Mouse (Mus musculus) liver, embryonic 12.5 days (tissue): ENCODE data around the gene Gpr108. TPM values are rescaled to one million over a fixed set of nuclear protein-coding genes. Genes with fewer than 3 reads are reported as not detected.
A peak's percentile ranks its signal among the peaks of the same experiment; 100 is the strongest.

Source experiments
- ATAC-seq: fragments of 200-750 bp; cut with Nextera tagmentation; 2 replicates; pipeline ENCODE4 v1.8.0; 2017; ENCODE audit warnings: moderate number of reproducible peaks, mild to moderate bottlenecking, moderate library complexity
- H3K27ac ChIP-seq: fragments of 300-500 bp; sonication (generic); 2 replicates; pipeline ENCODE4 v1.5.1; 2016; ENCODE audit warnings: mild to moderate bottlenecking
- H3K27me3 ChIP-seq: fragments of 300-500 bp; sonication (generic); replicated peaks from 2 replicates; pipeline ENCODE4 v1.6.1; 2016; ENCODE audit warnings: mild to moderate bottlenecking, moderate library complexity
- H3K36me3 ChIP-seq: fragments of 300-500 bp; sonication (generic); 2 replicates; pipeline ENCODE4 v1.6.1; 2016; ENCODE audit warnings: mild to moderate bottlenecking, moderate library complexity
- H3K4me1 ChIP-seq: fragments of 300-500 bp; sonication (generic); 2 replicates; pipeline ENCODE4 v1.6.1; 2016
- H3K4me2 ChIP-seq: fragments of 300-500 bp; sonication (generic); 2 replicates; pipeline ENCODE4 v1.6.1; 2016; ENCODE audit warnings: mild to moderate bottlenecking, moderate library complexity
- H3K4me3 ChIP-seq: fragments of 300-500 bp; sonication (generic); 2 replicates; pipeline ENCODE4 v1.5.1; 2016; ENCODE audit warnings: mild to moderate bottlenecking, moderate library complexity
- H3K9ac ChIP-seq: fragments of 300-500 bp; sonication (generic); 2 replicates; pipeline ENCODE4 v1.6.1; 2016; ENCODE audit warnings: mild to moderate bottlenecking, moderate library complexity
- H3K9me3 ChIP-seq: fragments of 300-500 bp; sonication (generic); replicated peaks from 2 replicates; pipeline ENCODE4 v1.6.1; 2016; ENCODE audit warnings: mild to moderate bottlenecking, moderate library complexity
- WGBS: fragments of 180-500 bp; shearing (Covaris S2); methylation state at CpG from one replicate; pipeline ENCODE4 v1.1.7; 2016; ENCODE audit not compliant: insufficient replicate concordance; 5-methylcytosine and 5-hydroxymethylcytosine counted together
- polyA plus RNA-seq: library from polyadenylated mRNA; unstranded; fragments of >200 nt; fragmentation: Nextera tagmentation; extraction: Ambion mirVana; gene quantifications from 2 replicates; pipeline ENCODE4 v1.2.1, GENCODE M21; 2016

Gene Gpr108
- polyA plus RNA-seq, 1 experiment from 2014 or later: 18.4 TPM

DNA sequence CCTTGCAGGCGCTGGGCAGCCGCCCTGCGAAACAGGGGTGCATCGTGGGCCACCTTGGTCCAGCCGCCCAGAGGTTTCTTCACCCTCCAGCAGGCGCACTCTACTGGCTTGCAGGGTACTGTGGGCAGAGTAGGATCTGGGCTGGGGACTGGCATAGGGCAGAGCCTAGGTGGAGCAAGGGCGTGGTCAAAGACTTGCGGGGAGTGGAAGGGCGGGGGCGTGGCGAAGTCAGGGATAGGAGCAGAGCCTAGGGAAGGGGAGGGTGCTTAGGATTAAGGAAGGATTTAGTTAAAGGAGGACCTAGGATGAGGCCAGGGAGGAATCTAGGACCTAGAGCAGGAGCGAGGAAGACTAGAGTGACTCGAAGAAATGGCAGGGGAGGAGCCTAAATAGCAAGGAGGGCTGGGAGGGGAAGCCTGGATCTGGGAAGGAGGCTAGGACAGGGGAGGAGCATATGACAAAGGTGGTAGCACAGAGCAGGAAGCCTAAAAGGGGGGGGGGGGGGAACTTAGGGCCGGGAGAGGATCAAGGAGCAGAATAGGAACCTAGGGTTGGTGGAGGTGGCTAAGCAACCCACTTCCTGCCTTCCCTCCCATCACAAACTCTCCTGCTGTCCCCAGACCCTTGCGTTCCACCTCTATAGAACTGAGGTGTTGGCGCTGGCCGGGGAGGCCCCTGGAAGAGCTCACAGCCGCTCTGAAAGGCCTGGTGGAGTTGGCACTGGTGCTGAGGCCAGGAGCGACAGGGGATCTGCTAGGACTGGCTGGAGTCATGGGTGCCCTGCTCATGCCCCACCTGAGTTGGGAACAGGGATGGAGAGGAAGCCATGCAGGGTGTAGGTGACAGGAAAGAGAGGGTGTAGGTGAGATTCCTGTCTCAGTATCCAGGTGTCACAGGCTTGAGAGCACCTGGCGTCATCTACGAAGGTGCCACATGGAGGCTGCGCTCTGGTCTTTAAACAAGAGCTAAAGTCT is 17.0 kb upstream of the Gpr108 start:
- Histone ChIP-seq H3K36me3 (peaks cover 29% of the 10 kb centered on the region), H3K9ac (no peak overlapping the region), H3K4me3 (no peak overlapping the region), H3K27me3 (no peaks in the 10 kb centered on the region), H3K27ac (no peak overlapping the region), H3K9me3 (no peaks in the 10 kb centered on the region), H3K4me2 (peak overlapping the region; percentile 45), H3K4me1 (peaks cover 30% of the 10 kb centered on the region)
- peak; percentile 84 for ATAC-seq
- WGBS: 32% methylated on average over 21 of the region's 22 CpGs

DNA sequence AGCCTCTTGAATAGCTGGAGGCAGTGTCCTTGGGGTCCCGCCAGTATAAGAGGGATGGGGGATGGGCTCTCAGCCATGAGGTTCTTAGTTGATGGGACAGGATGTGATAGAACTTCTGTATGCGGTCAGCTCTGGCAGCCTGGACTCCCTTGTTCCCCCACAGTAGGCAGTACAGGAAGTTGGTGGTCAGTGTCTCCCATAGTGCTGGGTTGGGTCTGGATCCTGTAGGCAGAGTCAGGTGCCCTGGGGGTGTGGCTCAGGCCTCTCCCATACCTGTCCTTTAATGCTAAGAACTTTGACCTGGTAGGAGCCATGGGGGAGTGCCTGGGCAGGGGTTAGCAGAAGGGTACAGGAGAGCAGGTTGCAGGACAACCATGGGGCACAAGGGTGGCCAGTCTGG is 15.9 kb upstream of the Gpr108 start:
- peak; percentile 41 for ATAC-seq
- H3K27ac ChIP-seq: no peak overlapping the region
- WGBS: 35% methylated on average over 2 of the region's 2 CpGs
- no peaks in the 10 kb centered on the region for H3K27me3 ChIP-seq
- peaks cover 29% of the 10 kb centered on the region for H3K36me3 ChIP-seq
- 0 out of 2 replicates have a peak overlapping the region, but pooled peaks have one; percentile 45 for H3K4me2 ChIP-seq
- H3K4me3 ChIP-seq: no peak overlapping the region
- no peaks in the 10 kb centered on the region for H3K9me3 ChIP-seq
- H3K9ac ChIP-seq: no peak overlapping the region
- peaks cover 30% of the 10 kb centered on the region for H3K4me1 ChIP-seq

DNA sequence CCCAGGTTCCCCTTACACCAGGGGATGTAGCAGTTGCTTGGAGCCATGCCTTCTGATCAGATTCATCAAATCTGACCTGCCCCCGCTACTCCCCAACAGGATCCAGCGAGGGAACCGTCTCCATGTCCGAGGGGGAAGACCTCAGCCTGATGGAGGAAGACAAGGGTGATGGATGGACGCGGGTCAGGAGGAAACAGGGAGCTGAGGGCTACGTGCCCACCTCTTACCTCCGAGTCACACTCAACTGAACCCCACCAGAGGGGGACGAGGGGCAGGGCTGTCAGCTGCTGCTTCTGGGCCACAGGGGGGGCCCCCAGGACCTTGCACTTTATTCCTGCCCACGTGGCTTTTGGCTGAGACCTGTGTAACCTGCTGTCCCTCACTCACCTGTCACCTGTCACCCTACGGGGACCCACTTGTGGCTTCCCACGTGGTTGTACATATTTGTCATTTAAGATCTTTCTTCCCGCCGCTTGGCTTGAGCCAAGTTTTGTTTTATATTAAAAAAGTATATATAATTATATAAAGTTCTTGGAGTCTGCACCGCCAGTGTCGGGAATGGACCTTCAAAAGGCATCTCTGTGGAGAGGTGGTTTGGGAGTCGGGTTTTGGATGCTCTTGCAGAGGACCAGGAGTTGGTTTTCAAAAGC is 14.8 kb upstream of the Gpr108 start:
- Histone ChIP-seq H3K4me1 (peaks cover 30% of the 10 kb centered on the region), H3K9ac (no peak overlapping the region), H3K27ac (no peak overlapping the region), H3K36me3 (peaks cover 34% of the 10 kb centered on the region), H3K9me3 (no peaks in the 10 kb centered on the region), H3K4me2 (no peak overlapping the region), H3K27me3 (no peaks in the 10 kb centered on the region), H3K4me3 (no peak overlapping the region)
- 81% methylated on average over 17 of the region's 17 CpGs for WGBS
- ATAC-seq: no peak

DNA sequence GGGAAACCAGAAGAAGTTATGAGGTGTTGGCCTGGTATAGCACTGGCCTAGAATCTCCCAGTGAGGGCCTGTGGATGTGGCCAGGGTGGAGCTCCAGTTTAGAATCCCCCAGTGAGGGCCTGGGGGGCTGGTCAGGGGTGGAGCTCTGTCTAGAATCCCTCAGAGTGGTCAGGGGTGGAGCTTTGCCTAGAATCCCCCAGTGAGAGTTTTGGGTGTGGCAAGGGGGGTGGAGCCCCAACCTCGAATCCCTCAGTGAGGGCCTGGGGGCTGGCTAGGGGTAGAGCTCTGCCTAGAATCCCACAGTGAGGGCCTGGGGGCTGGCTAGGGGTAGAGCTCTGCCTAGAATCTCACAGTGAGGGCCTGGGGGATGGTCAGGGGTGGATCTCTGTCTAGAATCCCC is 13.6 kb upstream of the Gpr108 start:
- H3K9ac ChIP-seq: no peak overlapping the region
- H3K36me3 ChIP-seq: peaks cover 44% of the 10 kb centered on the region
- H3K27ac ChIP-seq: no peak overlapping the region
- H3K27me3 ChIP-seq: no peaks in the 10 kb centered on the region
- H3K9me3 ChIP-seq: no peaks in the 10 kb centered on the region
- H3K4me1 ChIP-seq: peaks cover 30% of the 10 kb centered on the region
- no peak overlapping the region for H3K4me3 ChIP-seq
- no peak overlapping the region for H3K4me2 ChIP-seq
- no peak for ATAC-seq
- 0% methylated on average over 1 of the region's 1 CpGs for WGBS

DNA sequence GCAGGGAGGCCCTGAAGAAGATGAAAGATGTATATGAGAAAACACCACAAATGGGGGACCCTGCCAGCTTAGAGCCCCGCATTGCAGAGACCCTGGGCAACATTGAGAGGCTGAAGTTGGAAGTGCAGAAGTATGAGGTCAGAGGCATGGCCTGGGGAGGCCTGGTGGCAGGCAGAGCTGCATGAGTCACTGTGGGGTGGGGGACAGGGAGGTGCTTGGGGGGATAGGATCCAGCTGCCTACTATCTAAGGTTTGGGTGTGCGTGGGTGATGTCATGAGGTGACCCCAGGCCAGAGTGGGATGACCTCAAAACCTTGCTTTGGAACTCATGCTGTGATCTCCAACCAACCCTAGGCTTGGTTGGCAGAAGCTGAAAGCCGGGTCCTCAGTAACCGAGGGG is 13.0 kb upstream of the Gpr108 start:
- Histone ChIP-seq H3K9ac (no peak overlapping the region), H3K4me1 (peaks cover 30% of the 10 kb centered on the region), H3K4me2 (no peak overlapping the region), H3K27ac (no peak overlapping the region), H3K9me3 (no peaks in the 10 kb centered on the region), H3K4me3 (no peak overlapping the region), H3K27me3 (no peaks in the 10 kb centered on the region), H3K36me3 (peaks cover 49% of the 10 kb centered on the region)
- ATAC-seq: no peak
- WGBS: 84% methylated on average over 4 of the region's 4 CpGs

DNA sequence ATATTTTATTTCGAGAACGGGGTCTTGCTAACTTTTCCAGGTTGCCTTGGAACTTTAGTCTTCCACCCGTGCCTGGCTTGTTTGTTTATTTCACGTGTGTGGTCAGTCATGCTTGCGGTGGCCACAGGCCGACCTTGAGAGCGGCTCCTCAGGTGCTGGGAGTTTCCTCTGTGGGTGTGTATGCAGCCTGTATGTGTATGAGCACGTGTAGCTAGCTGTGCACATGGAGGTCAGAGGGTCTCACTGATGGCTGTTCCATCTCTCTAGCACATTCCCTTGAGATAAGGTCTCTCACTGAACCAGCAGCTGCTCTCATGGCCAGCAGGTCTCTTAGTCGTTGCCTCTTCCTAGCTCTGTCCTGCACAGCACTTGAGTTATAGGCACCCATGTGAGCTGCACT is 12.1 kb upstream of the Gpr108 start:
- Histone ChIP-seq H3K4me2 (no peak overlapping the region), H3K4me1 (peaks cover 27% of the 10 kb centered on the region), H3K9ac (no peak overlapping the region), H3K27me3 (no peaks in the 10 kb centered on the region), H3K9me3 (no peaks in the 10 kb centered on the region), H3K4me3 (no peak overlapping the region), H3K36me3 (peaks cover 57% of the 10 kb centered on the region), H3K27ac (no peak overlapping the region)
- ATAC-seq: no peak
- 82% methylated on average over 9 of the region's 9 CpGs for WGBS

DNA sequence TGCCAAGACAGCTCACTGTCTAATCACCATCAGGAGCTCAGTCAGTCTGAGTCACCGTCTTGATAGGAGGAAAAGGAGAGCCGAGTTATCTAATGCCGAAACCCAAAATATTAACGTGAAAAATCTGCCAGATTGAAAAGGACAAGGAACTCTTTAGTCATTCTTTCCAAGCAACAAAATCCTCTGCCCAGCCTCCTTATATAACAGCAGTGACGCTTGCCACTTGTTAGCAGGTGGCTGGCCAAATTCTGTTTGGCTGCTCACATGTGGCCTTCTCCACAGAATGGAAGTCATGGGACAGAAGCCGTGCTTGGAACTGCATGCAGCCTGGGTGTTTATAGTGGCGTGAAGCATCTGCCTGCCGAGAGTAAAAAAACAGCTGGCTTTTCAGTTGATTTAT is 11.5 kb upstream of the Gpr108 start:
- Histone ChIP-seq H3K27me3 (no peaks in the 10 kb centered on the region), H3K4me2 (no peak overlapping the region), H3K4me3 (no peak overlapping the region), H3K9me3 (no peaks in the 10 kb centered on the region), H3K4me1 (peaks cover 21% of the 10 kb centered on the region), H3K36me3 (peaks cover 63% of the 10 kb centered on the region), H3K9ac (no peak overlapping the region), H3K27ac (no peak overlapping the region)
- WGBS: 82% methylated on average over 8 of the region's 8 CpGs
- ATAC-seq: no peak

DNA sequence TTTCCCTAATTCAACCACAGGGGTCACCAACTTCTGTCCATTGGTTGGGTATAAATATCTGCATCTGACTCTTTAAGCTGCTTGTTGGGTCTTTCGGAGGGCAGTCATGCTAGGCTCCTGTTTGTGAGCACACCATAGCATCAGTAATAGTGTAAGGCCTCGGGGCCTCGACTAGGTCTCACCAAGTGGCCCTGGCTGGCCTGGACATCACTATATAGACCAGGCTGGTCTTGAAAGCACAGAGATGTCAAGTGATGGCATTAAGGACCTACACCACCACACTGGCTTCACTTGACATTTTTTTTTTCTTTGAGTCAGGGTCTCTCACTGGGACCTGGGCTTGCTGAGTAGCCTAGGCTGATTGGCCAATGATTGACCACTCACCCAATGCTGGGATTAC is 9.9 kb upstream of the Gpr108 start:
- Histone ChIP-seq H3K4me1 (peaks cover 7% of the 10 kb centered on the region), H3K4me3 (no peak overlapping the region), H3K4me2 (no peak overlapping the region), H3K27me3 (no peaks in the 10 kb centered on the region), H3K9ac (no peak overlapping the region), H3K27ac (no peak overlapping the region), H3K36me3 (peaks cover 77% of the 10 kb centered on the region), H3K9me3 (no peaks in the 10 kb centered on the region)
- 82% methylated on average over 3 of the region's 3 CpGs for WGBS
- ATAC-seq: no peak

DNA sequence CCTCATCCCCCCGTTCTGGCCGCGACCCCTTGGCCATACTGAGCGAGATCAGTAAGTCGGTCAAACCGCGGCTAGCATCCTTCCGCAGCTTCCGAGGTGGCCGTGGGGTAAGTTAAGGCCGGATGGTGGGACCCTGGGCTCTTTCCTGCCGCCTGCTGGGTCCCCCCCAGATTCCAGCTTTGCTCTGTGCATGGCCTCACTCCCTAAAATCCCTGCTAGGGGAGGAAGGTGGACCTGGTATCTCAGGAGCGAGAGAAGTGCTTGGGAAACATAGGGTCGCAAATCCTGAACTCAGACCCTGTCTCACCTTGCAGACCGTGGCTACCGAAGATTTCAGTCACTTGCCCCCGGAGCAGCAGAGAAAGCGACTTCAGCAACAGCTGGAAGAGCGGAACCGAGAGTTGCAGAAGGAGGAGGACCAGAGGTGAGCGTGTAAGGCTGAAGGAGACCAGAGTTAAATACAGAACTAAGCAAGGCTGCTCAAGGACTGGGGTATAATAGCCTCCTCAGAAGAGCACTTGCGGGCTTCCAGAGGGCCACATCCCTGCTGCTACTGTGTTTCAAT is 8.8 kb upstream of the Gpr108 start:
- no peak overlapping the region for H3K4me3 ChIP-seq
- peaks cover 6% of the 10 kb centered on the region for H3K4me1 ChIP-seq
- H3K36me3 ChIP-seq: peaks cover 68% of the 10 kb centered on the region
- H3K27me3 ChIP-seq: no peaks in the 10 kb centered on the region
- no peaks in the 10 kb centered on the region for H3K9me3 ChIP-seq
- no peak overlapping the region for H3K4me2 ChIP-seq
- ATAC-seq: no peak
- H3K9ac ChIP-seq: no peak overlapping the region
- WGBS: 84% methylated on average over 22 of the region's 22 CpGs
- no peak overlapping the region for H3K27ac ChIP-seq

DNA sequence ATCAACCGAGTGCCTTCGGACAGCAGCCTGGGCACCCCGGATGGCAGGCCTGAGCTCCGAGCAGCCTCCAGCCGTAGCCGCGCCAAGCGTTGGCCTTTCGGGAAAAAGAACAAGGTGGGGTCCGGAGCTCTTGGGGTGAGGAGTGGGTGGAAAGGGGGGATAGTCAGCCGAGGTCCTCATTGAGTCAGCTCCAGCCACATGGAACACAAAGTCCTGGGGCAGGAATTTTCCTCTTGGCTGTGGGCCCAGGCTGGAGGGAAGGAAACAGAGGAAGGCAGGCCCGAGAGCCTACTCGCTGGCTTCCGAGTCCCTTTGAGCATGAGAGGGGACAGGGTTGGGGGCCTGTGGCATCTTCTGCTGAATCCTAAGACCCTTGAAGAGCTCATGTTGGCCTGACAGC is 7.1 kb upstream of the Gpr108 start:
- H3K27me3 ChIP-seq: peaks cover 3% of the 10 kb centered on the region
- H3K9me3 ChIP-seq: no peaks in the 10 kb centered on the region
- H3K36me3 ChIP-seq: peaks cover 52% of the 10 kb centered on the region
- H3K4me2 ChIP-seq: no peak overlapping the region
- H3K27ac ChIP-seq: no peak overlapping the region
- no peak overlapping the region for H3K4me3 ChIP-seq
- H3K4me1 ChIP-seq: peaks cover 10% of the 10 kb centered on the region
- WGBS: 79% methylated on average over 14 of the region's 14 CpGs
- no peak overlapping the region for H3K9ac ChIP-seq
- ATAC-seq: no peak

DNA sequence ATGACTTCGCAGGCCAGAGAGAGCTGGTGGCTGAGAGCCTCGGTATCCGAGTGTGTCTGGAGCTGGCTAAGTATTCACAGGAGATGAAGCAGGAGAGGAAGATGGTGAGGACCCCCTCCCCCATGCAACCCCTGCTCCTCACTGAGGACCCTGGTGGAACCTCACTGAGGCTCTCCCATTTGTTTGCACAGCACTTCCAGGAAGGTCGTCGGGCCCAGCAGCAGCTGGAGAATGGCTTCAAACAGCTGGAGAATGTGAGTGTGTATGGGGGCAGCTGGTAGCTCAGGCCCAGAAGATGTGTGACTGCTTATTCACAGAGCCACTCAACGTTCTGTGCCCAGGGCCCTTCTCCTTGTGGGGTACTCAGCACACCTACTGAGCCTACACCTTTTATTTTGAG is 5.1 kb upstream of the Gpr108 start:
- H3K36me3 ChIP-seq: peaks cover 49% of the 10 kb centered on the region
- no peak for ATAC-seq
- no peak overlapping the region for H3K4me2 ChIP-seq
- H3K27me3 ChIP-seq: peaks cover 10% of the 10 kb centered on the region
- peaks cover 29% of the 10 kb centered on the region for H3K4me1 ChIP-seq
- H3K9me3 ChIP-seq: no peaks in the 10 kb centered on the region
- no peak overlapping the region for H3K27ac ChIP-seq
- H3K9ac ChIP-seq: no peak overlapping the region
- 73% methylated on average over 6 of the region's 6 CpGs for WGBS
- H3K4me3 ChIP-seq: no peak overlapping the region

DNA sequence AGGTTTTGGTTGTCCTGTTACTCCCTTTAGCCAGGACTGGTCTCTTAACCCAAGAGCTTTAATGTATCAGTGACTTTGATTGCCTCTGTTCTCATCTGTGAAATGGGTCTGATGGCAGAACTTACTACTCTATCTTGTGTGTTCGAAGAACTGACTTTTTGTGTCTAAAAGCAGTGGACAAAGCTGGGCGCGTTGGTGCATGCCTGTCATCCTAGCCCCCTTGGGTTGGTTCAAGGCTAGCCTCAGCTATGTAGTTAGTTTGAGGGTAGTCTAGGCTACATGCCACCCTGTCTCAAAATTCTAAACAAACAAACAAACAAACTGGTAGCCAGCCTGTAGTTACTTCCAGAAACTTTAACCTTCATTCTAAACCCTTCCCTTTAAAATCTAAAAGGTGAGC is 3.2 kb upstream of the Gpr108 start:
- WGBS: 88% methylated on average over 3 of the region's 3 CpGs
- no peak overlapping the region for H3K4me2 ChIP-seq
- no peak overlapping the region for H3K9ac ChIP-seq
- H3K4me3 ChIP-seq: no peak overlapping the region
- peaks cover 35% of the 10 kb centered on the region for H3K4me1 ChIP-seq
- peaks cover 32% of the 10 kb centered on the region for H3K36me3 ChIP-seq
- no peaks in the 10 kb centered on the region for H3K9me3 ChIP-seq
- H3K27me3 ChIP-seq: peaks cover 10% of the 10 kb centered on the region
- ATAC-seq: no peak
- H3K27ac ChIP-seq: no peak overlapping the region
